Mouse (Mus musculus) kidney, adult 2 months (tissue): ENCODE measurements around the gene Rrh.

Source experiments
- CTCF ChIP-seq: fragments of 200-500 bp; conservative IDR thresholded peaks from 2 replicates; pipeline ENCODE4 v1.5.1; 2011; ENCODE audit warnings: low read depth, mild to moderate bottlenecking, control low read depth, low read length, moderate library complexity, mixed read lengths; ENCODE audit not compliant: insufficient read depth, insufficient read length
- POLR2A ChIP-seq: fragments of 200-500 bp; IDR thresholded peaks from one replicate; pipeline ENCODE4 v1.6.1; 2011; ENCODE audit warnings: low read depth, low read length, control low read depth

DNA sequence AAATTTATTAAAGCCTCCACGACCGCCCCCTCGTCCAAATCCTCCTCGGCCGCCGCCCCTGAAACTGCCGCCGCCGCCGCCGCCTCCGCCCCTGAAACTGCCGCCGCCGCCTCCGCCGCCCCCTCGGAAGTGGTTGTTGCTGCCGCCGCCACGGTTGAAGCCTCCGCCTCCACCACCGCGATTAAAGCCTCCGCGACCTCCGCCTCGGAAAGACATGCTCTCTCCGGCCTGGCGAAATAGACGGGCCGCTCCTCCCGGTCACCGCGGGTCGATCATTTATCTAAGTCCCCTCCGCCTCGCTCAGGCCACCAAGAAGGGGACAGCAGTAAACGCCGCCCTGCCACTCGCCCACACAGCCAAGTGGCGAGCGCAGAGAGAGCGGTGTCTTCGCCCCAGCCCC is 8.2 kb upstream of the Rrh start:
- no peak for TF ChIP-seq CTCF
- TF ChIP-seq POLR2A = no peak
